Mouse (Mus musculus) inflammation-experienced regulatory T-cells, adult 6 months (primary cell): ENCODE measurements around the gene Enox1. TPM values are rescaled to one million over a fixed set of nuclear protein-coding genes. Genes with fewer than 3 reads are reported as not detected.
A peak's percentile ranks its signal among the peaks of the same experiment; 100 is the strongest.
"Not testable (repeated sequence)": the region's sequence is repeated elsewhere in the genome, so short reads cannot be mapped to it uniquely, and the experiment has no call there.

Source experiments
- ATAC-seq: one replicate; pipeline ENCODE4 v1.8.0; 2017
- polyA plus RNA-seq, 3 experiments: library from polyadenylated mRNA; unstranded; fragments of 100-300 nt; shearing (Covaris generic); gene quantifications; one replicate each; pipeline ENCODE4 v1.2.1; 2017

Enox1 gene
- polyA plus RNA-seq, 3 experiments from 2014 or later: 0.11 to 0.36 (median 0.24) TPM

GRCm38 (mm10) chr14:77524303-77524702, 367.7 kb downstream of the Enox1 start:
- peak; percentile 78 for ATAC-seq

- no peak for ATAC-seq
These were observed 369.7 kb downstream of the Enox1 start for GRCm38 (mm10) chr14:77526262-77526661.

DNA sequence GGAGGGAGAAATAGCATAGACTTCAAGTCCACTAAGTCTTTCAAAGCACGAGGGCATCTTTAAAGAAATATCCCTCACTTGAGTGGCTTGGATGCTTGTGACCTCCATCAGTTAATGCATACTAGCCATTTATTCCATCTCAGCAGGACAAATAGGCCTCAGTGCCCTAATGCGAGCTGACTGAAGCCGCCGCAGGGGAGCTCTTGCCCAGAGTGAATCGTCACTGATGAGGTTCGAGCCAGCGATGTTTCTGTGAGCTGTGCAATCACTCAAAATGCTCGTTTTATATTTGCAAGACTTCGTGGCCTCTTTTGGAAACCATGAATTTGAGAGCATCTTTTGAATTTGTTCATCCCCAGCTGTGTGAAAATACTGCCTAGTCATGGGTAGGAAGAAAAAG, 372.6 kb downstream of the Enox1 start:
- ATAC-seq: no peak

DNA sequence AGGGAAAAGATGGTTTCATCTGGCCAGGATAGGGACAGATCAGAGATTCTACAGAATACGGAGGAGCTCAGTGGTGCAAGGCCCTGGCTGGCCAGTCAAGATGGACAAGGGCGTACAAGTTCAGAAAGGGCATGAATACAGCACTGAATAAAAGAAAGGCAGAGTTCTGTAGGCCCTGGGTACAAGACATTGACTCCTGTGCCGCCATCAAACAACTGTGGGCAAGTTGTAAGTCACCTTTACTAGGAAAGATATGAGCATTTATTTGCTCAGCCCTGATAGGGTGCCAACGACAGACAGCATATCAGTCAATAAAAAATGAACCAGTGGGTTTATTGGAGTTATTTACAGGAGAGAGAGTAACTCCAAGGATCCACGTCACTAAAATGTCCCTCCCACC, 373.1 kb downstream of the Enox1 start:
- no peak for ATAC-seq

DNA sequence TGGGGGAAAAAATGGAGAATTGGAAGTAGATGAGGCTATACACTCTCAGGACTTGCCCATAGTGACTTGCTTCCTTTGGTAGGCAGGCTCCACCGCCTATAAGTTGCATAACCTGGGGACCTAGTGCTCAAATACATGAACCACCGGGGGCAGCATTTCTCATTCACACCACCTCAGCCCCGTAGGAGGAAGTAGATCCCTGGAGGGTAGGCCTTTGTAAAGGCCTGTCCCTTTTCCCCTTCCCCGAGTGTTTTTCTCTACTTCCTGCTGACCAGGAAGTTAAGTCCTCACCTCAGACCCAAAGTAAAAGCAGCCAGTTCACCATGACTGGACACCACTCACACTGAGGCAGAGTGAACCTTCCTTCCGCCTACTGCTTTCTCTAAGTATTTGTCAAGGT, 377.1 kb downstream of the Enox1 start:
- no peak for ATAC-seq

GRCm38 (mm10) chr14:77534120-77534519, 377.6 kb downstream of the Enox1 start:
- no peak for ATAC-seq

DNA sequence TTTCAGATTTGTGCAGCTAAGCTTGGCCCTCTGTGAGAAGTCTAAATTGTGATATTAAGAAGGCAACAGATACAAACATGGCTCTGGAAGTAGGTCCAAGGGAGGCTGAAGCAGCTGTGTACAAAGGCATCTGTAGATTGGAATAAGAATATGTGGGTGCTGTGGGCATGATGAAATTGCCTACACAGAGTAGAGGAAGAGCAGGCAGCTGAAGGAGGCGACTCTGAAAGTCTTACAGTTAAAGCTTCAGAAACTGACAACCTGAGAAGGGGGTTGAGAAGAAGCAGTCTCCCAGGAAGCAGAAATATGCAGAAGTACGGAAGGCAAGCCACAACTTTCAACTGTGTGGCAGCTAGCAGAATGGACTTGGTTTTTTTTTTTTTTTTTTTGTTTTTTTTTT, 380.0 kb downstream of the Enox1 start:
- ATAC-seq: no peak

DNA sequence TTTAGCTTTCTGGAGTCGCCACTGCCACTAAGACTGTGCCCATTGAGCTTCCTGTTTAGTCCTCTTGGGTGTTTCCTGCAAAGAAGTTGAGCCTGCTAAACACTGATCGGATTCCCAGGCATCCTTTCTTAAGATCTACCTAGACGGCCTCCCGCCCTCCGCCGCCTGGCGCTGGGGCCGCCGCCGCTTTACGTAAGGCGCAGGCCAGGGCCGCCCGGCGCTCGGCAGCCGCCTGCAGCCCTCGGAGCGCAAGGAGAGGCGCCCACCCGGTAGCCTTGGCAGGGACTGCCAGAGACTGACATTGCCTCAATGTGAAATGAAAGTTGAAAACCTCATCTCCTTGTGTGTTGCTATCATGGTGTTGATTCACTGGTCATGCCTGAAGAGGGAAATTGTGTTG, 383.0 kb downstream of the Enox1 start:
- ATAC-seq: not testable (repeated sequence)

GRCm38 (mm10) chr14:77541925-77542324, 385.4 kb downstream of the Enox1 start:
- no peak for ATAC-seq

GRCm38 (mm10) chr14:77546531-77547274, 390.1 kb downstream of the Enox1 start:
- no peak for ATAC-seq

- ATAC-seq: no peak
These were observed 390.8 kb downstream of the Enox1 start for GRCm38 (mm10) chr14:77547351-77547750.

GRCm38 (mm10) chr14:77548963-77549362, 392.4 kb downstream of the Enox1 start:
- ATAC-seq: no peak

GRCm38 (mm10) chr14:77557446-77558070, 401.0 kb downstream of the Enox1 start:
- ATAC-seq: no peak

DNA sequence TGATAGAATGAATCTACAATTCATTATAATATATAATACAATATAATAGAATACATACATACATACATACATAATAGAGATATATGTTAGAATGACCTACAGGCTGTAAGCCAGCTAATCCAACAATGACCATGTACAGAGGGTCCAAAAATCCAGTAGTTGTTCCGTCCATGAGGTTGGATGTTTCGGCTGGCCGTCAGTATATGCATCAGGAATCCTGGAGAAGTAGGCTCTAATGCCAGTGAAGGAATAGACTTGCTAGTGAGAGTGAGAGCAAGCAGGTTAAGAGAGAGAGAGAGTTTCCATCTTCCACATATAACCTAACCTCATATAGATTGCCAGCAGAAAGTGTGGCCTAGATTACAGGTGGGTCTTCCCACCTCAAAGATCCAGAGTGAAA, 402.3 kb downstream of the Enox1 start:
- no peak for ATAC-seq

DNA sequence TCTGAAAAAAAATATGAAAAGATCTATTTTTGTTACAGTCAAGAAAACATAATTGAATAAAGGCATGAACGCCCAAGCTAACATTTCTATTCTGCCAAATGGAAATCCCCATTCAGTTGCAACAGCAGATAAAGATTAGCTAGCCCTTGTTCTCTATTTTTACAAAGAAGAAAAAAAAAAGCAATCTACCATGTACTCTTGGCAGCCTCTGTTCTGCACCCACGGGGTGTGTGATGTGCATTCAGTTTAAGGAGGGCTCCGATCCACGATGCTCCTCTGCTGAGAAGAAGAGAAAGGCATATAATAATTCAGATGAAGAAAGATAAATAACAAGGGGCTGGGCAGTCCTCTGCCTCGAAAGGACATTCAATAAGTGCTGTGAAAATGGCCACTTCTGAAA, 403.2 kb downstream of the Enox1 start:
- no peak for ATAC-seq

DNA sequence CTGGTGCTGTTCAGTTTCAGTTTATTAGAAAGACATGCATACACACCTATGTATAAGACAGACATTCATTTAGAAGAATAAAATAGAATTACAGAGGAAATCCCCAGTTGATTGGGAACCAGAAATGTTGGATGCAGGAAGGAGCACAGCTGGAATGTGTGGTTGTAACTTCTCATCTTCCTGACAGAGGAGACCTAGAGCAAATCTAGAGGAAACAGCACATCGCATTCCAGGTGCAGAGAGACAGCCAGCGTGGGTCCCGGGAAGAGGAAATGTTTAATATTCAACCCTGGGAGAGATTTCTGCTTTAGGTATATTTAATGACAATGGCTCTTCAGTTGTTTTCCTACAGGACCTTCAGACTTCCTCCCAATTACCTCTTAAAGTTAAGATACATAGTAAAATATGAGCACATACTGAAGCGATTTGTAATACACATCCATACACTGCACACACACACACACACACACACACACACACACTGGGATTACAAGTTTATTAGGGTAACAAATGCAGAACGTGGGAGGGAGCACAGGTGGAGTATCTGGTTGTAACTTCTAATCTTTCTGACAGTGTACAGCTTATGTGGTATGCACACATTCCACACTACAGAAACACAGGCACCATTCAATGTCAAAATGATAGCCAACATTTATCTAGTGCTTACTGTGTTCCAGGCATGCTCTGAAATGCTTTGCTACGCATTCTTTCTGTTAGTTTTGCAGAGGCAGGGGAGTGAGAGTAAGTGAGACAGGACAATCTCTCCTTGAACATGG, 405.4 kb downstream of the Enox1 start:
- no peak for ATAC-seq

DNA sequence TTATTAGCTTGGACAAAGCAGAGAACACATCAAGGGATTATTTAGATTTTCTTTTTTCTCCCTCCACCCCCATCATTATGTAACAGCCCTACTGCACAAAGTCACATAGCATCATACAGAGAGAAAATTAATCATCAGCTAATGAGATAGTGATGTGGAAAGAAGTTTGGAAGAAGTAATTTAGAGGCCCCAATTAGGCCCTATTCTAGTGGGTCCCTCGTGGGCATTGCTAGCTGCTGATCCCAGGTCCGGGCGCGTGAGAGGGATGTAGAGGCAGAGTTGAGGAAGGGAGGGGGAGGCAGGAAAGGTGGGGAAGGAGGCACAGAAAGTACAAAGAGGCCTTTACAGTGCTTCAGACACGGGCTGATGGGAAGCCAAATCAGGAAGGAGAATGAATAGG, 407.4 kb downstream of the Enox1 start:
- ATAC-seq: no peak

DNA sequence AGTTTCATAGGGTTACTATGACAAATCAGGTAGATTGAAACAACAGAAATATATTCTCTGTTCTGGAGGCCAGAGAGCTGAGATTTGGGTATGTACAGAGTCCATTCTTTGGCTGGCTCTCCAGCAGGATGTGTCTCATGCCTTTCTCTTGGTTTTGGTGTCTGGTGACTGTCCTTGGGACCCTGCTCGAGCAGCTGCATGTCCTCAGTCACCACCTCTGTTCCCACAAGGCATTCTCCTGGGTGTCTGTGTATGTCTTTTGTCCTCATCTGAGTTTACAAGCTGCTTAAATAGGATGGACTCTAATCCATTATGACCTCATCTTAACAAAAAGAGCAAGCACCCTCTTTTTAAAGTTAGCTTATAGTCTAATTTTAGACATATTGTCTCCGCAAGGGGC, 410.6 kb downstream of the Enox1 start:
- ATAC-seq: no peak

GRCm38 (mm10) chr14:77574436-77574835, 417.9 kb downstream of the Enox1 start:
- no peak for ATAC-seq

GRCm38 (mm10) chr14:77576411-77576810, 419.8 kb downstream of the Enox1 start:
- no peak for ATAC-seq

DNA sequence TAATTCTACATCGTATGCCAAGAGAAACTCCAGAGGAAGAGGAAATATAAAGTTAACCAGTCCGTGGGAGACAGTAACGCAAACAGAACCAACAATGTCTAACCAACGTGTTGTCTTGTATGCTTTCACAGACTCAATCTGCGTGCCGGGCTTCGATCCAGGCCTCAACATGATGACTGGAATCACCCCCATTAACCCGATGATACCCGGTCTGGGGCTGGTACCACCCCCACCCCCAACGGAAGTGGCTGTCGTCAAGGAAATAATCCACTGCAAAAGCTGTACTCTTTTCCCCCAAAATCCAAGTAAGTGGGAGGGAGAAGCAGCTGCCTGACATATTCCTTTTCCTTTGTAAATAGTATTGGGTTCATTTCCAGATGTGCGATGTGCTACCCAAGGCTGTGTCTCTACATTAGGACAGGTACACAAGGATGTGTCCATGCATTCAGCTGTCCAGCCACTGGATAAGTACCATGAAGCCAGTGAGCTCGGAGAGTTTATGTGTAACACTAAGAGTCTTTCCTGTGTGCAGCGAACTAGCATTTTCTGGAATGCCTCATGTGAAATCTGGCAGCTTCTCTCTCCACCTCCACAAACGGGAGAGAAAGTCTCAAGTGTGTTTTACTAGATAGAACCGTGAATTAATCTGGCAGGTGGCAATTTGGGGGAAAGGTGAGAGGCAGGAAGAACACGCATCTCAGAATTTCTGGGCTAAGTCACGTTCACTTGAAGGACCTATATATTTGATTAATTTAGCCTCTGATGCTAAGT, 421.1 kb downstream of the Enox1 start:
- no peak for ATAC-seq

GRCm38 (mm10) chr14:77578355-77578754, 421.8 kb downstream of the Enox1 start:
- ATAC-seq: no peak
